Mouse (Mus musculus): ENCODE measurements around the gene Fbxo36. TPM values are rescaled to one million over a fixed set of nuclear protein-coding genes. Genes with fewer than 3 reads are reported as not detected.

Fbxo36 gene
- polyA plus RNA-seq, 1 experiment from 2014 or later, result 9.5 TPM

- Histone ChIP-seq H3K4me2 (no peak overlapping the region), H3K27ac (no peak overlapping the region), H3K27me3 (no peaks in the 10 kb centered on the region), H3K36me3 (replicated peaks) (no peaks in the 10 kb centered on the region), H3K9ac (no peak overlapping the region), H3K4me1 (no peaks in the 10 kb centered on the region), H3K9me3 (no peaks in the 10 kb centered on the region), H3K4me3 (replicated peaks) (no peak overlapping the region)
- WGBS, result 86% methylated on average over 1 of the region's 1 CpGs
- ATAC-seq (ENCODE audit: low FRiP score), result no peak
Measured at GRCm38 (mm10) chr1:84861255-84861630, 21.6 kb downstream of the Fbxo36 start.

GRCm38 (mm10) chr1:84864645-84865044, 25.0 kb downstream of the Fbxo36 start:
- no peaks in the 10 kb centered on the region; the same call in 1 of the 2 replicates for H3K4me1 ChIP-seq
- H3K4me3 ChIP-seq (replicated peaks), result no peak overlapping the region
- H3K27ac ChIP-seq, result no peak overlapping the region
- H3K4me2 ChIP-seq, result no peak overlapping the region
- no peaks in the 10 kb centered on the region for H3K36me3 ChIP-seq (replicated peaks)
- no peak overlapping the region for H3K9ac ChIP-seq
- no peaks in the 10 kb centered on the region for H3K27me3 ChIP-seq
- ATAC-seq (ENCODE audit: low FRiP score), result no peak
- H3K9me3 ChIP-seq, result no peaks in the 10 kb centered on the region
- whole genome bisulfite sequencing, result 75% methylated on average over 2 of the region's 2 CpGs

DNA sequence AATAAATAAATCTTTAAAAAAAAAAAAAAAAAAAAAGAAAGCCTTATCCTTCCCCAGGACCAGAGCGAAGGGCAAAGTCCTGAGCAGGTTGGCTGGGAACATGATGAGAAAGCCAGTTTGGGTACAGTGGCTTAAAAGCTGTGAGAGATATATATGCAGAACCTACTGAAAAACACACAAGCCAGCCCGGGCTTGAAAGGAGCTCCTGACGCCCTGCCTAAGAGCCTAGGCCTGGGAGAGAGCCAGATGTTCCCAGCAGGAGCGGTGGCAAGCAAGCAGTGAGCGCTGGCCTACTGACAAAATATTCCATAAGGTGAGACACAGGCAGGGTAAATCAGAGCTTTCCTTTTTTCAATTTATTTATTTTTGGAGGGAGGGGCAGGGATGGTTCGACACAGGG, 26.6 kb downstream of the Fbxo36 start:
- WGBS, result 94% methylated on average over 6 of the region's 6 CpGs
- no peak for ATAC-seq (ENCODE audit: low FRiP score)
- H3K4me1 ChIP-seq, result no peaks in the 10 kb centered on the region; the same call in 1 of the 2 replicates
- H3K4me2 ChIP-seq, result no peak overlapping the region
- no peaks in the 10 kb centered on the region for H3K9me3 ChIP-seq
- H3K4me3 ChIP-seq (replicated peaks), result no peak overlapping the region
- H3K27me3 ChIP-seq, result no peaks in the 10 kb centered on the region
- H3K36me3 ChIP-seq (replicated peaks), result no peaks in the 10 kb centered on the region
- H3K9ac ChIP-seq, result no peak overlapping the region
- H3K27ac ChIP-seq, result no peak overlapping the region

- Histone ChIP-seq H3K9me3 (no peaks in the 10 kb centered on the region), H3K4me2 (no peak overlapping the region), H3K4me3 (replicated peaks) (no peak overlapping the region), H3K27me3 (no peaks in the 10 kb centered on the region), H3K9ac (no peak overlapping the region), H3K36me3 (replicated peaks) (no peaks in the 10 kb centered on the region), H3K4me1 (no peaks in the 10 kb centered on the region; the same call in 1 of the 2 replicates), H3K27ac (no peak overlapping the region)
- 100% methylated on average over 3 of the region's 3 CpGs for WGBS
- no peak for ATAC-seq (ENCODE audit: low FRiP score)
Measured at GRCm38 (mm10) chr1:84866706-84867230, 27.1 kb downstream of the Fbxo36 start.

GRCm38 (mm10) chr1:84868311-84868710, 28.7 kb downstream of the Fbxo36 start:
- H3K9me3 ChIP-seq, result no peaks in the 10 kb centered on the region
- no peaks in the 10 kb centered on the region for H3K36me3 ChIP-seq (replicated peaks)
- H3K27ac ChIP-seq, result no peak overlapping the region
- no peaks in the 10 kb centered on the region; the same call in 1 of the 2 replicates for H3K4me1 ChIP-seq
- no peak overlapping the region for H3K4me2 ChIP-seq
- no peak overlapping the region for H3K9ac ChIP-seq
- no peaks in the 10 kb centered on the region for H3K27me3 ChIP-seq
- H3K4me3 ChIP-seq (replicated peaks), result no peak overlapping the region
- ATAC-seq (ENCODE audit: low FRiP score), result no peak

DNA sequence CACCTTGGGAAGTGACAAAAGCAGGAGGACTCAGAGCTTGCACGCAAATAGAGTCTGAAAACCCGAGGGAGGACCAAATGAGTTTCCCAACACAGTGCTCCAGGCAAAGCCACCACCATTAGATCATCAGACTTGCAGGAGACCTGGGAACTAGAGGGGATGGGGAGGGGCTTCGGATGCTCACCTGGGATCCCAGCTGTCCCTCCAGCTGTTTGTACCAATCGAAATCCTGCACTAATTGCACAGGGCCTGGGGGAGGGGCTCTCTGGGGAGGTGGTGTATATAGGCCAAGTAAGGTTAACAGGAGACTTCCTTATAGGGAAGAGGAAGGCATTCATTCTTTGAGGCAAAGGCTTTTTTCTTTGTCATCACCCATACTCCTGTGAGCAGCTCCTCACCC, 29.2 kb downstream of the Fbxo36 start:
- H3K4me2 ChIP-seq, result no peak overlapping the region
- no peaks in the 10 kb centered on the region for H3K27me3 ChIP-seq
- no peaks in the 10 kb centered on the region for H3K9me3 ChIP-seq
- no peak overlapping the region for H3K27ac ChIP-seq
- no peaks in the 10 kb centered on the region for H3K36me3 ChIP-seq (replicated peaks)
- no peak overlapping the region for H3K4me3 ChIP-seq (replicated peaks)
- WGBS, result 68% methylated on average over 4 of the region's 4 CpGs
- H3K4me1 ChIP-seq, result no peaks in the 10 kb centered on the region; the same call in 1 of the 2 replicates
- H3K9ac ChIP-seq, result no peak overlapping the region
- no peak for ATAC-seq (ENCODE audit: low FRiP score)

- no peak for ATAC-seq (ENCODE audit: low FRiP score)
- 47% methylated on average over 7 of the region's 7 CpGs for WGBS
- Histone ChIP-seq H3K4me1 (no peaks in the 10 kb centered on the region; the same call in 1 of the 2 replicates), H3K27me3 (no peaks in the 10 kb centered on the region), H3K4me3 (replicated peaks) (no peak overlapping the region), H3K27ac (no peak overlapping the region), H3K9ac (no peak overlapping the region), H3K9me3 (no peaks in the 10 kb centered on the region), H3K36me3 (replicated peaks) (no peaks in the 10 kb centered on the region), H3K4me2 (no peak overlapping the region)
Measured at GRCm38 (mm10) chr1:84869498-84869897, 29.9 kb downstream of the Fbxo36 start.

DNA sequence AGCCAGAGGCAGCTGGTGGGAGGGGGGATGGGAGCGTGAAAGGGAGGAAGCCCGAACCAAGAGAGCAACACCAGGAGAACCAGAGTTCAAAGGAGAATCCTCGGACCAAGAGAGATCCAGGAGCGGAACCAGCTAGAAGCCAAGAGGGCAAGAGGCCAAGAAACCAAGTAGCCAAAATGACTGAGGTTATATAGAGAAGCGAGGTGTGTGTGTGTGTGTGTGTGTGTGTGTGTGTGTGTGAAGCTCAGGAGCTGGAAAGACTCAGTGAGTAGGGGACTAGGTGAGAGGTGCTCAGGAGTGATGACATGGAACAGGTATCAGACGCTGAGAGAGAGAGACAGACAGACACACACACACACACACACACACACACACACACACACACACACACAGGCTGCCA, 31.5 kb downstream of the Fbxo36 start:
- no peaks in the 10 kb centered on the region for H3K36me3 ChIP-seq (replicated peaks)
- H3K4me3 ChIP-seq (replicated peaks), result no peak overlapping the region
- H3K4me2 ChIP-seq, result no peak overlapping the region
- H3K27me3 ChIP-seq, result no peaks in the 10 kb centered on the region
- no peak overlapping the region for H3K27ac ChIP-seq
- no peak for ATAC-seq (ENCODE audit: low FRiP score)
- no peaks in the 10 kb centered on the region for H3K9me3 ChIP-seq
- WGBS, result 64% methylated on average over 6 of the region's 6 CpGs
- H3K4me1 ChIP-seq, result no peaks in the 10 kb centered on the region; the same call in 1 of the 2 replicates
- H3K9ac ChIP-seq, result no peak overlapping the region

GRCm38 (mm10) chr1:84872105-84872504, 32.5 kb downstream of the Fbxo36 start:
- Histone ChIP-seq H3K36me3 (replicated peaks) (no peaks in the 10 kb centered on the region), H3K9ac (no peak overlapping the region), H3K4me2 (no peak overlapping the region), H3K4me3 (replicated peaks) (no peak overlapping the region), H3K4me1 (no peaks in the 10 kb centered on the region; the same call in 1 of the 2 replicates), H3K27me3 (no peaks in the 10 kb centered on the region), H3K9me3 (no peaks in the 10 kb centered on the region), H3K27ac (no peak overlapping the region)
- no peak for ATAC-seq (ENCODE audit: low FRiP score)
- WGBS, result 12% methylated on average over 3 of the region's 3 CpGs

DNA sequence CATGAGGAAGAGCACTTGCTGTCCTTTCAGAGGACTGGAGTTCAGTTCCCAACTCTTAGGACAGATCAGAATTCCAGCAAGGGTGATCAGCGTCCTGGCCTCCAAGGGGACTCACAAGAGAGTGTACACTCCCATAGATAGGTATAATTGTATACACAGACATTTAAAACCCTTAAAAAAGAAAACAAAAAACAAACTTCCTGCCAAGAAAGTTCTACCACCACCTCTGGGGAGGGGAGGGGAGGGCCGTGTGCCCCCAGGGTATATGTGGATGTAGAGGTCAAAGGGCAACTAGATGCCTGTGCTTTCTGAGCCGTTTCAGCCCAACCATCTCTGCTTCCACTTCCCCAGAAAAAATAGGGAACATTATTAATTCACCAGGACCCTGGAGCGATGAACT, 33.3 kb downstream of the Fbxo36 start:
- Histone ChIP-seq H3K9me3 (no peaks in the 10 kb centered on the region), H3K4me2 (no peak overlapping the region), H3K27me3 (no peaks in the 10 kb centered on the region), H3K36me3 (replicated peaks) (no peaks in the 10 kb centered on the region), H3K4me1 (no peaks in the 10 kb centered on the region; the same call in 1 of the 2 replicates), H3K27ac (no peak overlapping the region), H3K9ac (no peak overlapping the region), H3K4me3 (replicated peaks) (no peak overlapping the region)
- ATAC-seq (ENCODE audit: low FRiP score), result no peak
- WGBS, result 63% methylated on average over 4 of the region's 4 CpGs

DNA sequence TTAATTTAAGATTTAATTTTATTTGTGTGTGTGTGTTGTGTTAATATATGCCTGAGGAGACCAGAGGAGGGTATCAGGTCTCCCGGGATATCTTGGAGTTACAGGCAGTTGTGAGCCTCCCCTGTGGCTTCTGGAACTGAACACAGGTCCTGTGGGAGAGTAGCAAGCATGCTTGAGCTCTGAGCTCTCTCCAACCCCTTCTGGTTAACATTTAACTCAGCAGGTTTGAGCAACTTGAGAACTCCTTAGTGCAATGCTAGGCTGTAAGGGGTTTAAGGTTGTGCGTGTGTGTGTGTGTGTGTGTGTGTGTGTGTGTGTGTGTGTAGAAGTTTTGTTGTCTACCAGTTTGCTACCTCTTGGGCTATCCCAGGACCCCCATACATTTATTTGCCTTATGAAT, 37.9 kb downstream of the Fbxo36 start:
- WGBS, result 93% methylated on average over 2 of the region's 2 CpGs
- Histone ChIP-seq H3K27me3 (no peaks in the 10 kb centered on the region), H3K4me1 (peaks cover 3% of the 10 kb centered on the region; the same call in 1 of the 2 replicates), H3K9ac (no peak overlapping the region), H3K9me3 (no peaks in the 10 kb centered on the region), H3K4me3 (replicated peaks) (no peak overlapping the region), H3K36me3 (replicated peaks) (no peaks in the 10 kb centered on the region), H3K27ac (no peak overlapping the region), H3K4me2 (no peak overlapping the region)
- no peak for ATAC-seq (ENCODE audit: low FRiP score)

DNA sequence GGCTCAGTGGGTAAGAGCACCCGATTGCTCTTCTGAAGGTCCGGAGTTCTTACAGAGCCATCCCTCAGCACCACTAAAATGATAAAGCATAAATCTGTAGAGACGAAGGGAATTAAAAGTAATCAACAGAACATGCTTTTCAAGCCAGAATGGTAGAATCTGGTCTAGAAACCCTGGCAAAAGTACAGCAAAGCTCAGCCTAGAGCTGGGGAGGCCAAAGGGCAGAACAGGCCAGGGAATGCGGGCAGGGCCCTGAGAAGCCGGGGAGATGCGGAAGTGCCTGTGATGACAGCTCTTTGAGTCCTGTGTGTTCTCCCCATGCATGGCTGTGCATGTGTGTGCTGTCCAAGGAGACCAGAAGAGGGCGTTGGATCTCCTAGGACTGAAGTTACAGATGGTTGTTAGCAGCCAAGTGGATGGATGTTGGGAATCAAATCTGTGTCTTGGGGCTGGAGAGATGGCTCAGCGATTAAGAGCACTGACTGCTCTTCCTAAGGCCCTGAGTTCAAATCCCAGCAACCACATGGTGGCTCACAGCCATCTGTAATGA, 40.0 kb downstream of the Fbxo36 start:
- H3K4me3 ChIP-seq (replicated peaks), result no peak overlapping the region
- H3K36me3 ChIP-seq (replicated peaks), result no peaks in the 10 kb centered on the region
- 95% methylated on average over 8 of the region's 8 CpGs for WGBS
- H3K4me2 ChIP-seq, result no peak overlapping the region
- no peak overlapping the region for H3K27ac ChIP-seq
- H3K27me3 ChIP-seq, result no peaks in the 10 kb centered on the region
- no peaks in the 10 kb centered on the region for H3K9me3 ChIP-seq
- no peak for ATAC-seq (ENCODE audit: low FRiP score)
- peaks cover 3% of the 10 kb centered on the region; the same call in 1 of the 2 replicates for H3K4me1 ChIP-seq
- no peak overlapping the region for H3K9ac ChIP-seq

Data from forebrain, embryonic 12.5 days (tissue).